Mouse (Mus musculus) cerebellum, postnatal 4 days (tissue): ENCODE data around the gene Pole2.

Experiments
- DNase-seq, 2 experiments: peaks; one replicate each; pipeline ENCODE4 v3.0.0; 2022; ENCODE audit warnings: low spot score in 2 of 2, mixed read lengths in 1 of 2

Pole2 gene

GRCm38 (mm10) chr12:69210056-69210979, 17.7 kb downstream of the Pole2 start:
- DNase-seq: no peak

GRCm38 (mm10) chr12:69208520-69208919, 19.5 kb downstream of the Pole2 start:
- DNase-seq: no peak

GRCm38 (mm10) chr12:69207926-69208325, 20.1 kb downstream of the Pole2 start:
- DNase-seq: no peak

GRCm38 (mm10) chr12:69207396-69207795, 20.6 kb downstream of the Pole2 start:
- no peak for DNase-seq

- no peak for DNase-seq
Measured at GRCm38 (mm10) chr12:69204052-69204833, 23.8 kb downstream of the Pole2 start, which contains the start of gene Gm49384. Gm49384 (minus strand) TSS chr12:69204267.

GRCm38 (mm10) chr12:69198985-69199384, 29.0 kb downstream of the Pole2 start:
- no peak for DNase-seq

- DNase-seq: peak; percentile 31 to 61
Measured at GRCm38 (mm10) chr12:69198164-69198535, 29.8 kb downstream of the Pole2 start, which contains the start of gene Dnaaf2. Dnaaf2 (minus strand) TSS chr12:69198429.

- DNase-seq: peak in 1 of 2 experiments; percentile 64
Measured at GRCm38 (mm10) chr12:69197378-69198163, 30.4 kb downstream of the Pole2 start.

- peak; percentile 26 to 70 for DNase-seq
Measured at GRCm38 (mm10) chr12:69196444-69197377, 31.3 kb downstream of the Pole2 start, which contains the start of gene Gm49383. Gm49383 (minus strand) TSS chr12:69197104.

GRCm38 (mm10) chr12:69192637-69193036, 35.4 kb downstream of the Pole2 start:
- no peak for DNase-seq

- no peak for DNase-seq
Measured at GRCm38 (mm10) chr12:69191396-69191795, 36.6 kb downstream of the Pole2 start.

GRCm38 (mm10) chr12:69190522-69190921, 37.5 kb downstream of the Pole2 start:
- DNase-seq: no peak

GRCm38 (mm10) chr12:69190074-69190473, 37.9 kb downstream of the Pole2 start:
- no peak for DNase-seq

- DNase-seq: no peak
Measured at GRCm38 (mm10) chr12:69186811-69187471, 41.1 kb downstream of the Pole2 start.

- DNase-seq: no peak
Measured at GRCm38 (mm10) chr12:69185371-69185770, 42.6 kb downstream of the Pole2 start.

GRCm38 (mm10) chr12:69184342-69185295, 43.4 kb downstream of the Pole2 start:
- DNase-seq: peak in 1 of 2 experiments; percentile 38

- peak; percentile 99 to 100 for DNase-seq
Measured at GRCm38 (mm10) chr12:69183583-69184308, 44.2 kb downstream of the Pole2 start, which contains the start of the genes Rpl36al and Mgat2. Rpl36al (minus strand) TSS chr12:69184083. Mgat2 (plus strand) TSS chr12:69184157.

- no peak for DNase-seq
Measured at GRCm38 (mm10) chr12:69181800-69182199, 46.2 kb downstream of the Pole2 start.
